In the genomic region with DNA sequence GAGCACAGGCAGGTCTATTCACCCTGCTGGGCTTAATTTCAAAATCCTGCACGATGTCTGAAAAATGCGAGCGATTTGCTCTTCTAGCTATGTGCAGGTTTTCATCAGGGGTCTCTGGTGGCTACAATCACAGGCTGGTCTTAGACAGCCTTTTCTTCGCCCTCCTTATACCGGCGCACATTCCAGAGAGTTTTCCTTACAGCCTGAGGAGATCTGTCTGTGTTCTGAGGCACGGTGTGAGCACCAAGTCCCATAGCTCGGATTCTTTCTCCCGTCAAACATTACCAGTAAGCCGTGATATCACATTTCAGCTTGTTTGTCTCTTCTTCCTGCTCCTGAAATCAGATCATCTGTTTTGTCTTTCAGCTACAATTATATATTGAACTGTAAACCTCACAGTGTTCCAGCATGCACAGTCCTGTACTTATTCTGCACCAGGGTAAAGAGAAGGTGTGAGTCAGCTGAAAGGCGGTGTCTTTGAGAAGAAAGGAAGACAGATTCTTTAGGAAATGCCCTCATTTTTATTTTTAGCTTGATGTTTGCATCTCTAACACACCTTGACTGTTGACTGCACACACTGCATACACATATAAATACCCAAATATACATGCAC, we compare ENCODE assay signal across 10 mouse cellular contexts.
DNase-seq lines count a peak whose midpoint lies in the region; ATAC-seq and TF ChIP-seq lines count a peak whose summit lies in the region.
"Had no signal": no experiment of that assay in that cellular context is flagged by ENCODE, and none has a peak within 500 bp of the region (broad histone marks: within the 10 kb centered on the region; RNA-seq: fewer than 3 reads in every experiment).

No protein-coding gene starts in this region.

- TF ChIP-seq CTCF in left cerebral cortex, adult 2 months (IDR thresholded peaks at IDR 0.05) = no peak
- no peak for TF ChIP-seq CTCF in hindbrain, postnatal 0 days (IDR thresholded peaks at IDR 0.05; ENCODE audit: low read depth)

- H3K27me3 ChIP-seq in hindbrain, postnatal 0 days (ENCODE audit: insufficient read depth, low read length) = no peaks in the 10 kb centered on the region

- ATAC-seq in frontal cortex, adult (ENCODE audit: low TSS enrichment) = peak; percentile 76
- no peak for ATAC-seq in hindbrain, postnatal 0 days

- H3K9ac ChIP-seq in hindbrain, postnatal 0 days (replicated peaks; ENCODE audit: low read length) = no peak overlapping the region
- H3K9ac ChIP-seq: liver, embryonic 14.5 days had no signal

- intact Hi-C loops in left cerebral cortex, postnatal 25 days (cut with DNase I) = no loop called here
- intact Hi-C loops in left cerebral cortex, adult 2 months (cut with DNase I) = no loop called here

- H3K36me3 ChIP-seq in hindbrain, postnatal 0 days (ENCODE audit: insufficient read depth, low read length) = no peaks in the 10 kb centered on the region

- H3K9me3 ChIP-seq in hindbrain, postnatal 0 days (ENCODE audit: low read length) = no peaks in the 10 kb centered on the region

- WGBS in hindbrain, postnatal 0 days = 55% methylated on average over 11 of the region's 11 CpGs

- H3K4me3 ChIP-seq in left cerebral cortex, adult 2 months = no peak overlapping the region
- H3K4me3 ChIP-seq in hindbrain, postnatal 0 days (ENCODE audit: low read length) = no peak overlapping the region

- DNase-seq in frontal cortex, postnatal 10 days (ENCODE audit: low spot score in 2 of 2) = no peak
- peak; percentile 10 to 13 for DNase-seq in left cerebral cortex, postnatal 25 days (ENCODE audit: low spot score in 2 of 2)
- DNase-seq in left cerebral cortex, adult 2 months (ENCODE audit: extremely low spot score in 1 of 2, low spot score in 2 of 2) = no peak
- DNase-seq in hindbrain, postnatal 0 days (ENCODE audit: low spot score) = no peak
- DNase-seq in telencephalon, adult 2 months (ENCODE audit: low read depth, low spot score) = peak; percentile 22
- DNase-seq in layer of hippocampus, postnatal 14 days (ENCODE audit: low spot score in 2 of 2) = no peak
- DNase-seq in urinary bladder, postnatal 36 days (ENCODE audit: low spot score in 2 of 2) = no peak
- DNase-seq: thymus, postnatal 4 days had no signal

- H3K4me2 ChIP-seq in hindbrain, postnatal 0 days (ENCODE audit: low read depth, low read length) = no peak overlapping the region

- H3K27ac ChIP-seq in left cerebral cortex, adult 2 months = no peak overlapping the region
- H3K27ac ChIP-seq in hindbrain, postnatal 0 days = 0 out of 2 replicates have a peak overlapping the region, but pooled peaks have one; percentile 3
- H3K27ac ChIP-seq: liver, embryonic 14.5 days had no signal

- 0 out of 2 replicates have a peak, but pooled peaks cover 4% of the 10 kb centered on the region for H3K4me1 ChIP-seq in hindbrain, postnatal 0 days (ENCODE audit: insufficient read depth, low read length)

Comparison
In these comparisons a context has a peak if more than half of its experiments do, and no peak if none do; other contexts are left out.
1. DNase-seq: peak in left cerebral cortex, postnatal 25 days (2 of 2) and telencephalon, adult 2 months (single experiment); none in frontal cortex, postnatal 10 days (0 of 2), left cerebral cortex, adult 2 months (0 of 2), hindbrain, postnatal 0 days (single experiment), layer of hippocampus, postnatal 14 days (0 of 2) and urinary bladder, postnatal 36 days (0 of 2).